Mouse (Mus musculus): ENCODE data around the gene Ada.

Gene Ada

GRCm38 (mm10) chr2:163728300-163728699, 21.7 kb downstream of the Ada start:
- DNase-seq, result no peak

GRCm38 (mm10) chr2:163726766-163727393, 23.2 kb downstream of the Ada start:
- peak; percentile 33 for DNase-seq

GRCm38 (mm10) chr2:163722550-163722949, 27.5 kb downstream of the Ada start:
- no peak for DNase-seq

GRCm38 (mm10) chr2:163719616-163720015, 30.4 kb downstream of the Ada start:
- DNase-seq, result no peak

GRCm38 (mm10) chr2:163718951-163719603, 31.0 kb downstream of the Ada start:
- peak; percentile 84 for DNase-seq

- peak; percentile 29 for DNase-seq
Observed at GRCm38 (mm10) chr2:163718526-163718925, 31.5 kb downstream of the Ada start.

GRCm38 (mm10) chr2:163716853-163717252, 33.2 kb downstream of the Ada start:
- DNase-seq, result no peak

- no peak for DNase-seq
Observed at GRCm38 (mm10) chr2:163716448-163716847, 33.6 kb downstream of the Ada start.

- no peak for DNase-seq
Observed at GRCm38 (mm10) chr2:163713340-163713739, 36.7 kb downstream of the Ada start.

- DNase-seq, result no peak
Observed at GRCm38 (mm10) chr2:163712874-163713273, 37.2 kb downstream of the Ada start.

- no peak for DNase-seq
Observed at GRCm38 (mm10) chr2:163712473-163712872, 37.6 kb downstream of the Ada start.

- no peak for DNase-seq
Observed at GRCm38 (mm10) chr2:163711368-163711868, 38.6 kb downstream of the Ada start.

- no peak for DNase-seq
Observed at GRCm38 (mm10) chr2:163710606-163711159, 39.4 kb downstream of the Ada start.

GRCm38 (mm10) chr2:163710000-163710399, 40.0 kb downstream of the Ada start:
- no peak for DNase-seq

- no peak for DNase-seq
Observed at GRCm38 (mm10) chr2:163708763-163709250, 41.2 kb downstream of the Ada start.

- no peak for DNase-seq
Observed at GRCm38 (mm10) chr2:163708321-163708720, 41.7 kb downstream of the Ada start.

GRCm38 (mm10) chr2:163703599-163704260, 46.3 kb downstream of the Ada start:
- no peak for DNase-seq

GRCm38 (mm10) chr2:163702921-163703320, 47.1 kb downstream of the Ada start:
- no peak for DNase-seq

- no peak for DNase-seq
Observed at GRCm38 (mm10) chr2:163702431-163702830, 47.6 kb downstream of the Ada start.

GRCm38 (mm10) chr2:163699078-163699780, 50.8 kb downstream of the Ada start:
- DNase-seq, result no peak

GRCm38 (mm10) chr2:163697764-163698480, 52.1 kb downstream of the Ada start:
- DNase-seq, result no peak

- DNase-seq, result no peak
Observed at GRCm38 (mm10) chr2:163696763-163697162, 53.3 kb downstream of the Ada start.

Data from kidney, adult 18-20 months (tissue).